Mouse (Mus musculus) cortical plate, adult 2 months (tissue): ENCODE measurements around the gene Taldo1.

ENCODE experiments used
- CTCF ChIP-seq: fragments of 200-500 bp; IDR thresholded peaks from 2 replicates; pipeline ENCODE4 v1.5.1; 2011; ENCODE audit warnings: mild to moderate bottlenecking, control low read depth, low read length; ENCODE audit not compliant: insufficient read depth; ENCODE audit errors: extremely low read depth
- POLR2A ChIP-seq: fragments of 200-500 bp; IDR thresholded peaks from 2 replicates; pipeline ENCODE4 v1.6.1; 2011; ENCODE audit warnings: mild to moderate bottlenecking, low read length, control low read depth; ENCODE audit not compliant: insufficient read depth; ENCODE audit errors: extremely low read depth

DNA sequence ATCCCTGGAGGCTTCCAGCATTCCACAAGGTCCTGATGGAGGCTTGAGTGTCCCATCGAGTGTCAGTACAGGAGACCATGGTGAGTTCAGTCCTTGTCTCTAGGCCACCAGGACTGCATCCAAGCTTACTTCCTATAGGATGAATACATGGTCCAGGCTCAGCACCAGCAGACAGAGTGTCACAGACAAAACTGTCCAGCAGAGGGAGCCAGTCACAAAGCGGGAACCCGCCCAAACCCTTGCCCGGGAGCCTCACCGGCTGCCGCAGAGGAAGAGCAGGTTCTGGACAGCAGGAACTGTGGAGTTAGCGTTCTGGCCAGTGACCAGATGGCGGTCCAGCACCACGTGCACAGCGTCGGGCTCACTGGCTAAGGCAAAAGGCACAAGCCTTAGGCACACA lies 16.8 kb downstream of the Taldo1 start:
- no peak for TF ChIP-seq POLR2A
- TF ChIP-seq CTCF, result peak; percentile 84
